Mouse (Mus musculus): ENCODE measurements around the gene Gm20509. TPM values are rescaled to one million over a fixed set of nuclear protein-coding genes. Genes with fewer than 3 reads are reported as not detected.
"Not testable (repeated sequence)": the region's sequence is repeated elsewhere in the genome, so short reads cannot be mapped to it uniquely, and the experiment has no call there.

The Gm20509 gene
- total and polyA plus RNA-seq, 3 experiments = not detected

- Histone ChIP-seq H3K9ac (ENCODE audit: insufficient read depth, low read depth) (no peak overlapping the region), H3K4me3 (replicated peaks in 1 of 3; ENCODE audit: low read depth in 2 of 3, low read length in 2 of 3, poor library complexity in 1 of 3) (no peak overlapping the region), H3K36me3 (replicated peaks in 1 of 2; ENCODE audit: control insufficient read depth in 1 of 2, insufficient read depth in 1 of 2, low read length in 1 of 2) (peaks cover 6 to 53% of the 10 kb centered on the region in 2 experiments), H3K27ac (ENCODE audit: insufficient read depth, low read depth) (no peak overlapping the region), H3K9me3 (replicated peaks; ENCODE audit: low read length) (peaks cover 1% of the 10 kb centered on the region), H3K4me2 (ENCODE audit: insufficient read depth, low read depth, poor library complexity, severe bottlenecking) (no peak overlapping the region), H3K27me3 (replicated peaks) (no peaks in the 10 kb centered on the region), H3K79me2 (replicated peaks; ENCODE audit: control insufficient read depth, extremely low read depth, insufficient read depth, poor library complexity, severe bottlenecking) (no peaks in the 10 kb centered on the region; the same call in 1 of the 2 replicates), H3K4me1 (ENCODE audit: control insufficient read depth in 1 of 2, insufficient read depth in 2 of 2) (peaks cover 8 to 26% of the 10 kb centered on the region in 2 experiments)
- TF ChIP-seq ZC3H11A (IDR thresholded peaks at IDR 0.05; ENCODE audit: low read depth, low read length) = no peak
- no peak for TF ChIP-seq UBTF (IDR thresholded peaks at IDR 0.05; ENCODE audit: low read depth, low read length)
- TF ChIP-seq MAZ (IDR thresholded peaks at IDR 0.05; ENCODE audit: low read depth, low read length) = no peak
- no peak for TF ChIP-seq ETS1 (conservative IDR thresholded peaks at IDR 0.05; ENCODE audit: low read depth, low read length)
- no peak for TF ChIP-seq GABPA (IDR thresholded peaks at IDR 0.05; ENCODE audit: insufficient replicate concordance, low read depth, low read length)
- no peak for TF ChIP-seq CHD1 (IDR thresholded peaks at IDR 0.05; ENCODE audit: low read depth, low read length)
- no peak for TF ChIP-seq ZMIZ1 (IDR thresholded peaks at IDR 0.05; ENCODE audit: low read depth, low read length)
- TF ChIP-seq TCF12 (IDR thresholded peaks at IDR 0.05; ENCODE audit: low read depth, low read length) = no peak
- TF ChIP-seq POLR2AphosphoS2 (IDR thresholded peaks at IDR 0.05; ENCODE audit: low read depth, low read length) = no peak
- no peak for TF ChIP-seq E2F4 (IDR thresholded peaks at IDR 0.05; ENCODE audit: insufficient replicate concordance, low read depth, low read length)
- TF ChIP-seq NELFE (IDR thresholded peaks at IDR 0.05; ENCODE audit: low read depth, low read length) = no peak
- no peak for TF ChIP-seq USF1 (IDR thresholded peaks at IDR 0.05; ENCODE audit: low read depth, low read length)
- DNase-seq (ENCODE audit: extremely low read depth) = no peak
- dilution Hi-C loops (cut with MboI; ENCODE audit: extremely low pct_ligation_motif_present, extremely low pct_unique_long_range_greater_than_20kb, low sequenced_read_pairs) = no loop called here
- in situ Hi-C loops (cut with MboI; ENCODE audit: low pct_ligation_motif_present, low pct_unique_long_range_greater_than_20kb, low sequenced_read_pairs) = no loop called here
Measured at GRCm38 (mm10) chr9:73073169-73073568, 29.1 kb upstream of the Gm20509 start.

GRCm38 (mm10) chr9:73079349-73079748 is 22.9 kb upstream of the Gm20509 start:
- Histone ChIP-seq H3K4me1 (ENCODE audit: control insufficient read depth in 1 of 2, insufficient read depth in 2 of 2) (peaks cover 5 to 26% of the 10 kb centered on the region in 2 experiments; a peak in 3 of 4 replicates), H3K36me3 (replicated peaks in 1 of 2; ENCODE audit: control insufficient read depth in 1 of 2, insufficient read depth in 1 of 2, low read length in 1 of 2) (peaks cover 6 to 49% of the 10 kb centered on the region in 2 experiments)
- H3K79me2 ChIP-seq (replicated peaks; ENCODE audit: control insufficient read depth, extremely low read depth, insufficient read depth, poor library complexity, severe bottlenecking); H3K4me2 ChIP-seq (ENCODE audit: insufficient read depth, low read depth, poor library complexity, severe bottlenecking); H3K4me3 ChIP-seq (replicated peaks in 1 of 3; ENCODE audit: low read depth in 2 of 3, low read length in 2 of 3, poor library complexity in 1 of 3); H3K27ac ChIP-seq (ENCODE audit: insufficient read depth, low read depth); H3K27me3 ChIP-seq (replicated peaks); H3K9me3 ChIP-seq (replicated peaks; ENCODE audit: low read length); H3K9ac ChIP-seq (ENCODE audit: insufficient read depth, low read depth); dilution Hi-C loops (cut with MboI; ENCODE audit: extremely low pct_ligation_motif_present, extremely low pct_unique_long_range_greater_than_20kb, low sequenced_read_pairs); DNase-seq (ENCODE audit: extremely low read depth): not testable (repeated sequence)
- in situ Hi-C loops (cut with MboI; ENCODE audit: low pct_ligation_motif_present, low pct_unique_long_range_greater_than_20kb, low sequenced_read_pairs) = loop anchor here (25.0 kb wide), 1 partner anchor 317 kb away; no protein-coding TSS in a partner anchor

- Histone ChIP-seq H3K27me3 (replicated peaks) (no peaks in the 10 kb centered on the region), H3K9ac (ENCODE audit: insufficient read depth, low read depth) (no peak overlapping the region), H3K4me1 (ENCODE audit: control insufficient read depth in 1 of 2, insufficient read depth in 2 of 2) (peaks cover 5 to 31% of the 10 kb centered on the region in 2 experiments; a peak in 3 of 4 replicates), H3K4me3 (replicated peaks in 1 of 3; ENCODE audit: low read depth in 2 of 3, low read length in 2 of 3, poor library complexity in 1 of 3) (no peak overlapping the region), H3K9me3 (replicated peaks; ENCODE audit: low read length) (no peaks in the 10 kb centered on the region), H3K27ac (ENCODE audit: insufficient read depth, low read depth) (no peak overlapping the region), H3K79me2 (replicated peaks; ENCODE audit: control insufficient read depth, extremely low read depth, insufficient read depth, poor library complexity, severe bottlenecking) (no peaks in the 10 kb centered on the region), H3K36me3 (replicated peaks in 1 of 2; ENCODE audit: control insufficient read depth in 1 of 2, insufficient read depth in 1 of 2, low read length in 1 of 2) (peaks cover 7 to 50% of the 10 kb centered on the region in 2 experiments), H3K4me2 (ENCODE audit: insufficient read depth, low read depth, poor library complexity, severe bottlenecking) (no peak overlapping the region)
- dilution Hi-C loops (cut with MboI; ENCODE audit: extremely low pct_ligation_motif_present, extremely low pct_unique_long_range_greater_than_20kb, low sequenced_read_pairs) (no loop called here), in situ Hi-C loops (cut with MboI; ENCODE audit: low pct_ligation_motif_present, low pct_unique_long_range_greater_than_20kb, low sequenced_read_pairs) (loop anchor here (25.0 kb wide), 1 partner anchor 318 kb away; no protein-coding TSS in a partner anchor)
- DNase-seq (ENCODE audit: extremely low read depth) = no peak
- no peak for TF ChIP-seq TCF12 (IDR thresholded peaks at IDR 0.05; ENCODE audit: low read depth, low read length)
- no peak for TF ChIP-seq IRF4 (IDR thresholded peaks at IDR 0.05; ENCODE audit: low read depth, low read length)
- no peak for TF ChIP-seq POLR2A (IDR thresholded peaks at IDR 0.05; ENCODE audit: low read depth, low read length)
- no peak for TF ChIP-seq RAD21 (IDR thresholded peaks at IDR 0.05; ENCODE audit: low read depth, low read length)
- no peak for TF ChIP-seq POLR2AphosphoS2 (IDR thresholded peaks at IDR 0.05; ENCODE audit: low read depth, low read length)
- no peak for TF ChIP-seq GABPA (IDR thresholded peaks at IDR 0.05; ENCODE audit: insufficient replicate concordance, low read depth, low read length)
Measured at GRCm38 (mm10) chr9:73079801-73080325, 22.4 kb upstream of the Gm20509 start.
